Mouse (Mus musculus): Measurements from ENCODE around the gene Cd300lb.
A peak's percentile ranks its signal among the peaks of the same experiment; 100 is the strongest.

The Cd300lb gene

DNA sequence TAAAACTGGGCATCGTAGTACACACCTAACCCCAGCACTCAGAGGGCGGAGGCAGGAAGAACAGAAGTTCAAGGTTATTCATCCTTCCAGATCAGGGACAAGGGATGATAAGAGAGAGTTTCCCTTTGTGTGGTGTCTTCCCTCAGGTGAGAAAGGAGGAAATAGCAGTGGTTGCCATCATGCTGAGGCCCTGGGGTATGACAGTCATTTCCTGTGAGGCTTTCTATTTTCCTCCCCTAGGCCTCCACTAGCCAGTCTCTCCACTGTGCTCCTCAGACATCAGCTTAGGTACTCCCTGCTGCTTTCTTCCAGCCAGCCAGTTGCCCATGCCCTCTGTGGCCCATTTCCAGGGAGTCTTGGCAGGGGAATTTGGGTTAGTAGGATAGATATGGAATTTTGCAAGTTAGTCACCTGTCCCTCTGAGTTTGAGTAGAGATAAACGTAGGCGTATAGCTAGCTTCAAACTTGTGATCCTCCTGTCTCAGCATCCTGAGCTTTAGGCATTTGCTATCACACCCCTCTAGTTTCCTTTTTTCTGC, 50.9 kb downstream of the Cd300lb start:
- DNase-seq (ENCODE audit: low spot score in 2 of 2) = no peak

DNA sequence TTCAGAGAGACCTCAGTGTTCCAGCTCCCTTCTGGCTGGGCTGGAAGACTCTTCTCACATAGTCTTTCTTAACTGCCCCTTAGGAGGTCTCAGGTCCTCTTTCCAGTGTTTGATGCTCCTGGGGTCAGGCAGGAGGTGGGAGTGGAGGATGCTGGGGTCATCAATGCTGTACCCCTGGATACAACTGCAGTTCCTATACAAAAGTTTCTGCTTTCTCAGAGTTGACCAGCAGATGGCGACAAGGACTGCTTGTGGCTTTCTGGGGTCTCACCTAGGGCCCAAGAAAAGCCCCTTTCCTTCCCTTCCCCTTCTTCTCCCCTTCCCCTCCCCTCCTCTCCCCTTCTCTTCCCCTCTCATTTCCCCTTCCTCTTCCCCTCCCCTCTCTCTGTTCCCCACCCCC, 53.6 kb downstream of the Cd300lb start:
- peak; percentile 46 to 65 for DNase-seq (ENCODE audit: low spot score in 2 of 2)

DNA sequence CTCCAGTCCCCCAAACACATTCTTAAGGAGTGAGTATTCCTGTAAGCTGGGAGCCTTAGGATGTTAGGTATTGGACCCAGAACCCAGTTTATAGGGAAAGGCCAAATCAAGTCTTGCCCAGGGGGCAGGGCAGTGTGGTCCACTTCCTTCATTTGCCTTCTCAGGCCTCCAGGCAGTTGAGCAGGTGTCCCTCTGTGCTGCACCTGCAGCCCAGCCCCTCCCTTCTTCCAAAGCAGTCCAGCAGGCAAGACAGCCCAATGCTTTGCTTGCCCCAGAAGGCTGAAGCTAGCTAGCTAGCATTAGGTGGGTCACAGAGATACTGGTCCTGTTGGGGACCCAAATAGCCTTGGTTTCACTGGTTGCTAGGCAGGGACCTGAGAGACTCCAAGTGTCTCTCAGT, 54.0 kb downstream of the Cd300lb start:
- DNase-seq (ENCODE audit: low spot score in 2 of 2) = no peak

DNA sequence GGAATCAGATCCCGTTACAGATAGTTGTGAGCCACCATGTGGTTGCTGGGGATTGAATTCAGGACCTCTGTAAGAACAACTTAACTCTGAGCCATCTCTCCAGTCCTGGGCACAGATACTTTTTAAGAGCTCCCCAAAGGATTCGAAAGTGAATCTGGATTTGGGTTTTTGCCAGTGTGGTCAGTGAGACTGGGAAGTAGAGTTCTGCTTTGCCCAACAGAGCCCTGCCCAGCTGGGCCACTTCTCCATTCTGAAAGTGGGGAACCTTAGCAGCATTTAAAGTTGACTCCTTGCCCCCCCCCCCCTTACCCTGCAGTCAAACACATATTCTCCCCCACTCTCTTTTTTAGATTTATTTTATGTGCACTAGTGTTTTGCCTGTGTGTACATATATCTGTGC, 54.5 kb downstream of the Cd300lb start:
- peak; percentile 39 to 47 for DNase-seq (ENCODE audit: low spot score in 2 of 2)

DNA sequence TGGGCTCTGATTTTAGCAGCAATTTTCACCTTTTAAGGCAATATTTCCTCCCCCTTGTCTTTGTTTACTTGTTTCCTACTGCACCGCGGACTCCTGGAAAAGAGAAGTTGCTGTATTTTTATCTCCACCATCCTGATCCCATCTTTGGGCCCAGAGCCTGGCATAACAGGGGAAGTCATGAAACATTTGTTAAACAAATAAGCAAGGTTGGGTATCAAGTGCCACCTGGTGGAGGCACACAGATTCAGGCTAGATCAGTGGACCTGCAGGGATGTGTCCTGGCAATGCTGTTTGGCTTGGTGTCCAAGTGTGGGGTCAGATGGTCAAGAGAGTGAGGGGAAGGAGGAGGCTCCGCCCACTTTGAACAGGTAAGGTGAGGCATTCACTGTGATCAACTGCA, 57.0 kb downstream of the Cd300lb start:
- DNase-seq (ENCODE audit: low spot score in 2 of 2) = peak; percentile 60 to 70

DNA sequence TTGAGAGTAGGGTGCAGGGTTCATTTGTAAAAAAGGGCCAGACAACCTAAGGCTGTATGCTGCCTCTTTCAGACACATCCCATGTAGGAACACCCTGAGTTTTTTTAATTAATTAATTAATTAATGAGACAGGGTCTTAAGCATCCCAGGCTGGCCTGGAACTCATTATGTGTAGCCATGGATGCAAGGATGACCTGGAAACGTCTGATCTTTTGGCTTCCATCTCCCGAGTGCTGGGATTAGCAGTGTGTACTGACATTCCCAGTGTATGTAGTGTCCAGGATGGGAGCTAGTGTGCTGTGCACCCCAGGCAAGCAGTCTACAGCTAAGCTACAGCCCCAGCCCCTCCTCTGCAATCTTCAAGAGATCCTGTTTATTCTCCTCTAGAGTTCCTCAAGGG, 57.6 kb downstream of the Cd300lb start:
- no peak for DNase-seq (ENCODE audit: low spot score in 2 of 2)

DNA sequence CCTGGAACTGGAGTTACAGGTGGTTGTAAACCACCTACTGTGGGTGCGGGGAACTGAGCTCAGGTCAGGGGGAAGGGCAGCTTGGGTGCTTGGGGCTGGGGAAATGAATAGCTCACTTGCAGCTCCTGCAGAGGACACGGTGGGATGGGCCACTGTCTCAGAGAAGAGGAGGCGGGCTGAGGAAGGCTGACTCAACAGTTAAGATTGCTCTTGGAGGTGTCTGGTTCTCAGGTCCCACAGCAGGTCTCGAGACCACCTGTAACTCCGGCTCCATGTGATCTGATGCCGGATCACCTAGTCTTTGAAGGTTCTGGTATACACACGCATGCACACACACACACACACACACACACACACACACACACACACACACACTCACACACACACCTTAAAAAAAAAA, 58.0 kb downstream of the Cd300lb start:
- no peak for DNase-seq (ENCODE audit: low spot score in 2 of 2)

DNA sequence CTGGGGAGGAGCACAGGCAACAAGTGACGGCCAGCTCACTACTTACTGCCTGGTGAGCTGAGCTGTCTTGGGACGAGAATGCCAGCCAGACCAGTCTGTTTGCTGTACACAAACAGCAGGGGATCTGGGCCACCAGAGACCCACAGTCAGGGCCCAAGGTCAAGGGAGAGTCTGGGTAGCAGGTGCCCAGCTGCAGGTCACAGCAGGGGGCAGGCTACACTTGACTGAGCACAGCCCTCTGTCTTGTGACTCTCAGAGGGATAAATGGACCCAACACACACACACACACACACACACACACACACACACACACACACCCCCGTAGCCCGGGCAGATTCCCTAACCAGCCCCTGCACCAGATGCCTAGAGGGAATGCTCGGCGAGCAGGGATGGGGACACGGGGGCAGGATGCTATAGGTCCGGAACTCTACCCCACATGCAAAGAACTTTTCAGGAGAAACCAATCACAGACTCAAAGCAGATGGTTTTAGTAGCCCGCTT, 58.8 kb downstream of the Cd300lb start:
- DNase-seq (ENCODE audit: low spot score in 2 of 2) = no peak

DNA sequence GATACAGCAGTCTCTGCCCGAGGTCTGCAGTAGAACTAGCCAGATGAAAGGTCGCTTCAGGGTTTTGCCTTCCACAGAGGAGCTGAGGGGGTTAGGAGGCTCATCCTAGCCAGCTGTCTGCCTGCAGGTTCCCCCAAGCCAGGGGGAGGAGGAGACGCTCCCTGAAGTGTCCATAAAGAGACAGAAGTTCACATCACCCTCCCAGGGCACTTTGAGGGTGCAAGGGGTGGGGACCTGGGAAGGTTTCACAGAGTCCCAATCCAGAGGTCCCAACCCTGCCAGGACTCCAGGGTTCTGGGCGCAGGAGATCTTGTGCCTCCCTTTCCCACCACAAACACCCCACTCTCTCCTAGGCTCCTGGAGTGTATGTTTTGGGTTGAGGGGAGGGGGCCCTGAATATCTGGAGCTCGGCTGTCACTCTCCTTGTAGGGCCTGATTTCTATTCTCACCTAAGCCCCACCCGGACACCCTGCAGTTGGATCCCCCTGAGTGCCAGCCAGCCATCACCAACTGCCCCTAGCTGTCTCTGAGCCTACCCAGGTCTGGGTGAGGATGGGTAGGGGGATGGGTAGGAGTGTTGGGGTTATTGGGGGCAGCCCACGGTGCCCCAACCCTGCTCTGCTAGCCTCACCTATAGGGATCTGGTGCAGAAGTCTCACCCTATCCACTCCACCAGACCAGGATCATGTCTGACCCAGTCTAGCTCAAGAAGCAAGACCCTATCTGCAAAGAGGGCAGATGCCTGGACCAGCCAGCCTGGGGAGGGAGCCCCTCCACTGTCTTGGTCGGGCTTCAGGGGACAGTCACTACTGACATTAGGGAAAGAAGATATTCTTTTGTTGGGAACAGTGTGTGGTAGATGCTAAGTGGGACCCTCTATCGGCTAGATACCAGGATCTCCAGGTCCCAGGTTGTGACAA, 59.7 kb downstream of the Cd300lb start:
- DNase-seq (ENCODE audit: low spot score in 2 of 2) = no peak

DNA sequence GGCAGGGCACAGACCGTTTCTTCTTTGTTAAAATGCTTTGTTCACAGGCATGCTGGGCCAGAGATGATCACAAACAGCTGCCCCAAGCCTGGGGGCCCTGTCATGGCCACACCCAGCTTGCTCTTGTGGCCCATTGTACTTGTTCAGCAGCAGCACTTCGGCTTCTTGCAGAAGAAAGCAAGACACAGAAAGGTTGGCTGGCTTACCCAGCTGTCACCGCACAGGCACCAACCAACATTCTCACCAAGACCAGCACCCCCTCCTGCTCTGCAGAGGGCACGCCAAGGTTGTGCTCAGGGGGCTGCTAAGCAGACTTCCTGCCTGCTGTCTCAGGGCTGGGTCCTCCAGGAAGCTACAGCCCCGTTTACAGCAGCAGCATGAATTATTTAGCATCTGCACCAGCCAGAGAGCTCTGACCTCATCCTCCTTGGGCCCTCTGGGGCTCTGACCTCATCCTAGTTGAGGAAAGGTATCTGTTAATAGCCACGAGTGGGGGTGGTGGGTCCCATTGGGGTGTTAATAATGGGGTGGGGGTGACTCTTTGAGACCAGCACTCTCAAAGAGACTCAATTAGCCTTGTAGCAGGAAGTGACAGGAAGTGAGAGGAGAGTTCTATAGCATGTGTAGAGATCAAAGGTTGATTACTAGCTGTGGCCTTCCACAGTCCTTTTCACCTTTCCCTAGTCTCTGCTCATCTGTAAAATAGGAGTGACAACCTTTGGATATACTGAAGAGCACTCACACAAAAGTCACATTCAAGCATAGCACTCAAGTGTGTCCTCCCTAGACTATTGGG, 61.0 kb downstream of the Cd300lb start:
- no peak for DNase-seq (ENCODE audit: low spot score in 2 of 2)
